Mouse (Mus musculus) forebrain, embryonic 15.5 days (tissue): ENCODE data around the gene Abcb4. TPM values are rescaled to one million over a fixed set of nuclear protein-coding genes. Genes with fewer than 3 reads are reported as not detected.

Experiments used
- ATAC-seq: fragments of 200-750 bp; cut with Nextera tagmentation; replicated peaks from 2 replicates; pipeline ENCODE4 v1.8.0; 2017; ENCODE audit warnings: mild to moderate bottlenecking, moderate TSS enrichment, moderate library complexity
- H3K27ac ChIP-seq: fragments of 300-500 bp; sonication (generic); replicated peaks from 2 replicates; pipeline ENCODE4 v1.5.1; 2015; ENCODE audit warnings: mild to moderate bottlenecking, inconsistent platforms
- H3K27me3 ChIP-seq: fragments of 300-500 bp; sonication (generic); 2 replicates; pipeline ENCODE4 v1.6.1; 2015; ENCODE audit warnings: inconsistent platforms
- H3K36me3 ChIP-seq: fragments of 300-500 bp; sonication (generic); 2 replicates; pipeline ENCODE4 v1.6.1; 2015; ENCODE audit warnings: mild to moderate bottlenecking, inconsistent platforms
- H3K4me1 ChIP-seq: fragments of 300-500 bp; sonication (generic); 2 replicates; pipeline ENCODE4 v1.6.1; 2015; ENCODE audit warnings: inconsistent platforms
- H3K4me2 ChIP-seq: fragments of 300-500 bp; sonication (generic); replicated peaks from 2 replicates; pipeline ENCODE4 v1.6.1; 2015; ENCODE audit warnings: mild to moderate bottlenecking, inconsistent platforms
- H3K4me3 ChIP-seq: fragments of 300-500 bp; sonication (generic); 2 replicates; pipeline ENCODE4 v1.5.1; 2015; ENCODE audit warnings: mild to moderate bottlenecking, inconsistent platforms
- H3K9ac ChIP-seq: fragments of 300-500 bp; sonication (generic); replicated peaks from 2 replicates; pipeline ENCODE4 v1.6.1; 2015; ENCODE audit warnings: mild to moderate bottlenecking, inconsistent platforms
- H3K9me3 ChIP-seq: fragments of 300-500 bp; sonication (generic); 2 replicates; pipeline ENCODE4 v1.6.1; 2016; ENCODE audit warnings: inconsistent platforms
- WGBS: fragments of 180-500 bp; shearing (Covaris S2); methylation state at CpG from one replicate; pipeline ENCODE4 v1.1.7; 2015; ENCODE audit warnings: mixed read lengths; 5-methylcytosine and 5-hydroxymethylcytosine counted together
- polyA plus RNA-seq: library from polyadenylated mRNA; unstranded; fragments of >200 nt; fragmentation: Nextera tagmentation; extraction: Ambion mirVana; gene quantifications from 2 replicates; pipeline ENCODE4 v1.2.1, GENCODE M21; 2015

The Abcb4 gene
- polyA plus RNA-seq, 1 experiment from 2014 or later, result 0.85 TPM

- Histone ChIP-seq H3K9ac (no peak overlapping the region), H3K9me3 (no peaks in the 10 kb centered on the region), H3K4me3 (no peak overlapping the region), H3K4me1 (no peaks in the 10 kb centered on the region), H3K36me3 (no peaks in the 10 kb centered on the region), H3K27ac (no peak overlapping the region), H3K27me3 (no peaks in the 10 kb centered on the region), H3K4me2 (no peak overlapping the region)
- ATAC-seq, result no peak
- 66% methylated on average over 5 of the region's 5 CpGs for WGBS
Measured at GRCm38 (mm10) chr5:8877800-8878199, 15.7 kb upstream of the Abcb4 start.

- Histone ChIP-seq H3K4me2 (no peak overlapping the region), H3K9ac (no peak overlapping the region), H3K4me1 (no peaks in the 10 kb centered on the region), H3K27ac (no peak overlapping the region), H3K27me3 (no peaks in the 10 kb centered on the region), H3K4me3 (no peak overlapping the region), H3K9me3 (no peaks in the 10 kb centered on the region), H3K36me3 (no peaks in the 10 kb centered on the region)
- no peak for ATAC-seq
- WGBS, result 79% methylated on average over 2 of the region's 2 CpGs
Measured at GRCm38 (mm10) chr5:8885837-8886236, 7.7 kb upstream of the Abcb4 start.

- Histone ChIP-seq H3K27ac (no peak overlapping the region), H3K4me1 (peaks cover 8% of the 10 kb centered on the region), H3K4me3 (peak overlapping the region; percentile 52), H3K4me2 (peak overlapping the region; percentile 74), H3K27me3 (no peaks in the 10 kb centered on the region), H3K9me3 (no peaks in the 10 kb centered on the region), H3K9ac (peak overlapping the region; percentile 41), H3K36me3 (no peaks in the 10 kb centered on the region)
- 5% methylated on average over 15 of the region's 15 CpGs for WGBS
- ATAC-seq, result no peak; the same call in 1 of the 2 replicates
Measured at GRCm38 (mm10) chr5:8894104-8894425, 548 bp downstream of the Abcb4 start.

- no peak overlapping the region for H3K4me2 ChIP-seq
Measured at GRCm38 (mm10) chr5:8894641-8895490, 1.3 kb downstream of the Abcb4 start.

GRCm38 (mm10) chr5:8896198-8896597 is 2.7 kb downstream of the Abcb4 start:
- Histone ChIP-seq H3K9ac (no peak overlapping the region), H3K4me3 (no peak overlapping the region), H3K27me3 (no peaks in the 10 kb centered on the region), H3K4me2 (no peak overlapping the region), H3K9me3 (no peaks in the 10 kb centered on the region), H3K27ac (no peak overlapping the region), H3K4me1 (peaks cover 8% of the 10 kb centered on the region), H3K36me3 (no peaks in the 10 kb centered on the region)
- ATAC-seq, result no peak
- WGBS, result 77% methylated on average over 1 of the region's 1 CpGs

More at GRCm38 (mm10) chr5:8894641-8895490, 1.3 kb downstream of the Abcb4 start:
- Histone ChIP-seq H3K9me3 (no peaks in the 10 kb centered on the region), H3K4me1 (peaks cover 8% of the 10 kb centered on the region), H3K27ac (no peak overlapping the region), H3K4me3 (no peak overlapping the region), H3K27me3 (no peaks in the 10 kb centered on the region), H3K9ac (no peak overlapping the region), H3K36me3 (no peaks in the 10 kb centered on the region)
- 74% methylated on average over 15 of the region's 15 CpGs for WGBS
- no peak for ATAC-seq

GRCm38 (mm10) chr5:8898246-8898645 is 4.7 kb downstream of the Abcb4 start:
- H3K9ac ChIP-seq, result no peak overlapping the region
- no peak overlapping the region for H3K4me3 ChIP-seq
- no peak overlapping the region for H3K4me2 ChIP-seq
- H3K4me1 ChIP-seq, result peaks cover under 1% of the 10 kb centered on the region
- H3K27ac ChIP-seq, result no peak overlapping the region
- no peaks in the 10 kb centered on the region for H3K27me3 ChIP-seq
- WGBS, result 74% methylated on average over 3 of the region's 3 CpGs
- no peak for ATAC-seq
- no peaks in the 10 kb centered on the region for H3K9me3 ChIP-seq
- H3K36me3 ChIP-seq, result no peaks in the 10 kb centered on the region

- Histone ChIP-seq H3K4me3 (no peak overlapping the region), H3K4me1 (no peaks in the 10 kb centered on the region), H3K36me3 (no peaks in the 10 kb centered on the region), H3K27ac (no peak overlapping the region), H3K9ac (no peak overlapping the region), H3K27me3 (no peaks in the 10 kb centered on the region), H3K9me3 (no peaks in the 10 kb centered on the region), H3K4me2 (no peak overlapping the region)
- ATAC-seq, result no peak
- WGBS, result 92% methylated on average over 1 of the region's 1 CpGs
Measured at GRCm38 (mm10) chr5:8901001-8901400, 7.5 kb downstream of the Abcb4 start.

- no peaks in the 10 kb centered on the region for H3K9me3 ChIP-seq
- no peaks in the 10 kb centered on the region for H3K4me1 ChIP-seq
- H3K4me3 ChIP-seq, result no peak overlapping the region
- no peak overlapping the region for H3K9ac ChIP-seq
- no peak overlapping the region for H3K4me2 ChIP-seq
- ATAC-seq, result no peak
- H3K36me3 ChIP-seq, result no peaks in the 10 kb centered on the region
- WGBS, result 84% methylated on average over 6 of the region's 6 CpGs
- no peaks in the 10 kb centered on the region for H3K27me3 ChIP-seq
- no peak overlapping the region for H3K27ac ChIP-seq
Measured at GRCm38 (mm10) chr5:8902141-8902817, 8.8 kb downstream of the Abcb4 start.

GRCm38 (mm10) chr5:8904539-8904938 is 11.0 kb downstream of the Abcb4 start:
- no peak overlapping the region for H3K27ac ChIP-seq
- H3K4me2 ChIP-seq, result no peak overlapping the region
- no peaks in the 10 kb centered on the region for H3K27me3 ChIP-seq
- no peaks in the 10 kb centered on the region for H3K36me3 ChIP-seq
- no peaks in the 10 kb centered on the region for H3K9me3 ChIP-seq
- WGBS, result 55% methylated on average over 6 of the region's 6 CpGs
- H3K9ac ChIP-seq, result no peak overlapping the region
- H3K4me3 ChIP-seq, result no peak overlapping the region
- ATAC-seq, result no peak
- H3K4me1 ChIP-seq, result no peaks in the 10 kb centered on the region

- H3K36me3 ChIP-seq, result no peaks in the 10 kb centered on the region
- H3K4me2 ChIP-seq, result no peak overlapping the region
- no peak for ATAC-seq
- H3K4me3 ChIP-seq, result no peak overlapping the region
- H3K4me1 ChIP-seq, result no peaks in the 10 kb centered on the region
- no peaks in the 10 kb centered on the region for H3K9me3 ChIP-seq
- H3K9ac ChIP-seq, result no peak overlapping the region
- no peak overlapping the region for H3K27ac ChIP-seq
- no peaks in the 10 kb centered on the region for H3K27me3 ChIP-seq
- WGBS, result 79% methylated on average over 8 of the region's 8 CpGs
Measured at GRCm38 (mm10) chr5:8911567-8912198, 18.2 kb downstream of the Abcb4 start.

- ATAC-seq, result no peak
Measured at GRCm38 (mm10) chr5:8916400-8916799, 22.9 kb downstream of the Abcb4 start.

GRCm38 (mm10) chr5:8917069-8917468 is 23.6 kb downstream of the Abcb4 start:
- no peaks in the 10 kb centered on the region for H3K27me3 ChIP-seq
- no peak for ATAC-seq
- 82% methylated on average over 6 of the region's 6 CpGs for WGBS
- H3K9me3 ChIP-seq, result no peaks in the 10 kb centered on the region
- H3K4me1 ChIP-seq, result no peaks in the 10 kb centered on the region
- no peak overlapping the region for H3K4me3 ChIP-seq
- H3K9ac ChIP-seq, result no peak overlapping the region
- H3K36me3 ChIP-seq, result no peaks in the 10 kb centered on the region
- no peak overlapping the region for H3K27ac ChIP-seq
- H3K4me2 ChIP-seq, result no peak overlapping the region

More at GRCm38 (mm10) chr5:8916400-8916799, 22.9 kb downstream of the Abcb4 start:
- WGBS, result 83% methylated on average over 2 of the region's 2 CpGs
- no peak overlapping the region for H3K4me2 ChIP-seq
- no peaks in the 10 kb centered on the region for H3K36me3 ChIP-seq
- H3K9ac ChIP-seq, result no peak overlapping the region
- no peak overlapping the region for H3K4me3 ChIP-seq
- H3K27ac ChIP-seq, result no peak overlapping the region
- no peaks in the 10 kb centered on the region for H3K27me3 ChIP-seq
- no peaks in the 10 kb centered on the region for H3K9me3 ChIP-seq
- H3K4me1 ChIP-seq, result no peaks in the 10 kb centered on the region
